Mouse (Mus musculus) MEL (cell line): ENCODE data around the gene I0C0044D17Rik. TPM values are rescaled to one million over a fixed set of nuclear protein-coding genes. Genes with fewer than 3 reads are reported as not detected.

Experiments used
- DNase-seq: peaks from one replicate; pipeline ENCODE4 v3.0.0; 2011; ENCODE audit warnings: low read depth, low spot score
- H3K27ac ChIP-seq: 2 replicates; pipeline ENCODE4 v1.5.1; 2012; ENCODE audit warnings: low read depth, mild to moderate bottlenecking, control low read depth, low read length, moderate library complexity; ENCODE audit not compliant: control insufficient read depth
- H3K27me3 ChIP-seq, 2 experiments: fragments of 150-350 bp in 1 of 2; sonication (generic) in 1 of 2; 2 replicates each; pipeline ENCODE4 v1.6.1; 2012; ENCODE audit warnings: low read length in 2 of 2, mild to moderate bottlenecking in 2 of 2, improper control_type of control experiment in 1 of 2, moderate library complexity in 1 of 2; ENCODE audit not compliant: insufficient read depth in 2 of 2, control insufficient read depth in 1 of 2
- H3K36me3 ChIP-seq, 2 experiments: 2 replicates each; pipeline ENCODE4 v1.6.1; 2012 to 2014; ENCODE audit warnings: low read length in 2 of 2, improper control_type of control experiment in 1 of 2, inconsistent platforms in 1 of 2, mild to moderate bottlenecking in 1 of 2; ENCODE audit not compliant: insufficient read depth in 2 of 2, control insufficient read depth in 1 of 2
- H3K4me1 ChIP-seq, 2 experiments: fragments of 150-350 bp in 1 of 2; sonication (generic) in 1 of 2; 2 replicates each; pipeline ENCODE4 v1.6.1; 2012; ENCODE audit warnings: low read length in 2 of 2, improper control_type of control experiment in 1 of 2, mild to moderate bottlenecking in 1 of 2; ENCODE audit not compliant: insufficient read depth in 2 of 2, control insufficient read depth in 1 of 2
- H3K4me3 ChIP-seq, 2 experiments: fragments of 150-350 bp in 1 of 2; sonication (generic) in 1 of 2; 2 replicates each; pipeline ENCODE4 v1.5.1; 2012; ENCODE audit warnings: low read depth in 2 of 2, low read length in 2 of 2, mild to moderate bottlenecking in 2 of 2, moderate library complexity in 2 of 2, control low read depth in 1 of 2, improper control_type of control experiment in 1 of 2; ENCODE audit not compliant: control insufficient read depth in 1 of 2, insufficient read depth in 1 of 2
- H3K79me2 ChIP-seq: 2 replicates; pipeline ENCODE4 v1.6.1; 2012; ENCODE audit warnings: mild to moderate bottlenecking, low read length, moderate library complexity; ENCODE audit not compliant: control insufficient read depth, poor library complexity, insufficient read depth
- H3K9ac ChIP-seq: 2 replicates; pipeline ENCODE4 v1.6.1; 2012; ENCODE audit warnings: low read depth, mild to moderate bottlenecking, control low read depth, low read length, moderate library complexity; ENCODE audit not compliant: control insufficient read depth, poor library complexity, severe bottlenecking
- H3K9me3 ChIP-seq: fragments of 150-350 bp; sonication (generic); replicated peaks from 2 replicates; pipeline ENCODE4 v1.6.1; 2012; ENCODE audit warnings: mild to moderate bottlenecking, low read length, improper control_type of control experiment, moderate library complexity; ENCODE audit not compliant: insufficient read depth
- CHD1 ChIP-seq: IDR thresholded peaks from 2 replicates; pipeline ENCODE4 v1.6.1; 2012; ENCODE audit warnings: low read depth, mild to moderate bottlenecking, inconsistent platforms, low read length, improper control_type of control experiment
- CHD2 ChIP-seq: IDR thresholded peaks from 2 replicates; pipeline ENCODE4 v1.6.1; 2011; ENCODE audit warnings: low read length, improper control_type of control experiment
- ETS1 ChIP-seq: IDR thresholded peaks from 2 replicates; pipeline ENCODE4 v1.6.1; 2012; ENCODE audit warnings: low read depth, mild to moderate bottlenecking, inconsistent platforms, low read length, improper control_type of control experiment, moderate library complexity
- GABPA ChIP-seq: IDR thresholded peaks from 2 replicates; pipeline ENCODE4 v1.6.1; 2012; ENCODE audit warnings: low read depth, mild to moderate bottlenecking, inconsistent platforms, low read length, improper control_type of control experiment, moderate library complexity
- GATA1 ChIP-seq: IDR thresholded peaks from 2 replicates; pipeline ENCODE4 v1.6.1; 2011; ENCODE audit warnings: low read depth, low read length, improper control_type of control experiment
- JUND ChIP-seq: IDR thresholded peaks from 2 replicates; pipeline ENCODE4 v1.6.1; 2011; ENCODE audit warnings: low read depth, mild to moderate bottlenecking, improper control_type of control experiment, low read length
- KAT2A ChIP-seq: conservative IDR thresholded peaks from 2 replicates; pipeline ENCODE4 v1.6.1; 2012; ENCODE audit warnings: low read depth, low read length, improper control_type of control experiment, inconsistent platforms
- MAX ChIP-seq: IDR thresholded peaks from 2 replicates; pipeline ENCODE4 v1.6.1; 2011; ENCODE audit warnings: low read length, improper control_type of control experiment
- MAZ ChIP-seq: IDR thresholded peaks from 2 replicates; pipeline ENCODE4 v1.6.1; 2012; ENCODE audit warnings: low read depth, mild to moderate bottlenecking, inconsistent platforms, low read length, improper control_type of control experiment
- MEF2A ChIP-seq: IDR thresholded peaks from 2 replicates; pipeline ENCODE4 v1.6.1; 2014; ENCODE audit warnings: low read depth, mild to moderate bottlenecking, inconsistent platforms, low read length, improper control_type of control experiment; ENCODE audit not compliant: poor library complexity, insufficient replicate concordance, severe bottlenecking; ENCODE audit errors: extremely low read depth
- MYB ChIP-seq: IDR thresholded peaks from 2 replicates; pipeline ENCODE4 v1.6.1; 2011; ENCODE audit warnings: mild to moderate bottlenecking, low read depth, low read length, improper control_type of control experiment
- MYC ChIP-seq: IDR thresholded peaks from 2 replicates; pipeline ENCODE4 v1.6.1; 2011; ENCODE audit warnings: low read depth, mild to moderate bottlenecking, low read length, improper control_type of control experiment, moderate library complexity
- POLR2A ChIP-seq, 2 experiments: IDR thresholded peaks; 2 replicates each; pipeline ENCODE4 v1.6.1; 2011 to 2012; ENCODE audit warnings: low read length in 2 of 2, mild to moderate bottlenecking in 2 of 2, control low read depth in 1 of 2, improper control_type of control experiment in 1 of 2, low read depth in 1 of 2, moderate library complexity in 1 of 2; ENCODE audit not compliant: control insufficient read depth in 1 of 2, insufficient read depth in 1 of 2, poor library complexity in 1 of 2
- RAD21 ChIP-seq: IDR thresholded peaks from 2 replicates; pipeline ENCODE4 v1.6.1; 2011; ENCODE audit warnings: mild to moderate bottlenecking, low read depth, low read length, improper control_type of control experiment
- RCOR1 ChIP-seq: IDR thresholded peaks from 2 replicates; pipeline ENCODE4 v1.6.1; 2012; ENCODE audit warnings: low read depth, mild to moderate bottlenecking, inconsistent platforms, low read length, improper control_type of control experiment
- SIN3A ChIP-seq: IDR thresholded peaks from 2 replicates; pipeline ENCODE4 v1.6.1; 2012; ENCODE audit warnings: low read length, improper control_type of control experiment, inconsistent platforms
- SMC3 ChIP-seq: IDR thresholded peaks from 2 replicates; pipeline ENCODE4 v1.6.1; 2011; ENCODE audit warnings: low read depth, low read length, improper control_type of control experiment
- ZKSCAN1 ChIP-seq: IDR thresholded peaks from 2 replicates; pipeline ENCODE4 v1.6.1; 2012; ENCODE audit warnings: low read depth, mild to moderate bottlenecking, inconsistent platforms, low read length, improper control_type of control experiment, moderate library complexity
- ZMIZ1 ChIP-seq: IDR thresholded peaks from 2 replicates; pipeline ENCODE4 v1.6.1; 2012; ENCODE audit warnings: low read depth, mild to moderate bottlenecking, inconsistent platforms, low read length, improper control_type of control experiment, moderate library complexity
- polyA plus RNA-seq, 2 experiments: library from polyadenylated mRNA; stranded (reverse) in 1 of 2; unstranded in 1 of 2; fragments of >175 nt in 1 of 2; fragments of >200 nt in 1 of 2; gene quantifications; 2 replicates each; pipeline versions ENCODE4 v1.2.1 to v1.2.4; 2012; ENCODE audit warnings: low replicate concordance in 2 of 2, low read depth in 1 of 2; ENCODE audit not compliant: insufficient read length in 2 of 2, insufficient read depth in 1 of 2, missing spikeins in 1 of 2
- total RNA-seq: library from RNA; depleted of rRNA; stranded (reverse); fragments of 300-350 nt; gene quantifications from 2 replicates; pipeline ENCODE4 v1.2.3, GENCODE M21; 2012

The I0C0044D17Rik gene
- total and polyA plus RNA-seq, 3 experiments, result not detected

GRCm38 (mm10) chr4:98793486-98793885 lies 30.2 kb downstream of the I0C0044D17Rik start:
- no peak overlapping the region for H3K9ac ChIP-seq
- H3K27me3 ChIP-seq, result no peaks in the 10 kb centered on the region
- no peaks in the 10 kb centered on the region for H3K9me3 ChIP-seq
- no peak for DNase-seq
- no peak overlapping the region for H3K27ac ChIP-seq
- TF ChIP-seq MYC, result no peak
- TF ChIP-seq CHD1, result no peak
- TF ChIP-seq POLR2A (IDR thresholded peaks at IDR 0.05; ENCODE audit: control insufficient read depth in 1 of 2, insufficient read depth in 1 of 2, low read depth in 1 of 2, low read length in 2 of 2, poor library complexity in 1 of 2), result no peak
- no peak for TF ChIP-seq ZMIZ1
- no peak for TF ChIP-seq SIN3A
- no peak for TF ChIP-seq GATA1
- no peak for TF ChIP-seq KAT2A
- no peak for TF ChIP-seq MAZ
- TF ChIP-seq SMC3, result no peak
- no peak for TF ChIP-seq GABPA
- TF ChIP-seq, all 39 proteins: peak for 0
- no peaks in the 10 kb centered on the region for H3K79me2 ChIP-seq
- H3K4me1 ChIP-seq, result no peaks in the 10 kb centered on the region
- H3K4me3 ChIP-seq, result no peak overlapping the region
- H3K36me3 ChIP-seq, result no peaks in the 10 kb centered on the region

- H3K4me3 ChIP-seq, result no peak overlapping the region
- TF ChIP-seq RAD21, result no peak
- no peak for DNase-seq
- H3K27ac ChIP-seq, result no peak overlapping the region
- H3K79me2 ChIP-seq, result no peaks in the 10 kb centered on the region
- H3K9me3 ChIP-seq, result no peaks in the 10 kb centered on the region
- no peaks in the 10 kb centered on the region for H3K36me3 ChIP-seq
- H3K4me1 ChIP-seq, result no peaks in the 10 kb centered on the region
- H3K27me3 ChIP-seq, result no peaks in the 10 kb centered on the region
- H3K9ac ChIP-seq, result no peak overlapping the region
These were observed 32.9 kb downstream of the I0C0044D17Rik start for GRCm38 (mm10) chr4:98790721-98791120.

- Histone ChIP-seq H3K9ac (no peak overlapping the region), H3K4me3 (no peak overlapping the region), H3K36me3 (no peaks in the 10 kb centered on the region), H3K79me2 (no peaks in the 10 kb centered on the region), H3K9me3 (no peaks in the 10 kb centered on the region), H3K27ac (no peak overlapping the region), H3K4me1 (no peaks in the 10 kb centered on the region), H3K27me3 (no peaks in the 10 kb centered on the region)
- no peak for TF ChIP-seq JUND
- TF ChIP-seq ETS1, result no peak
- TF ChIP-seq RCOR1, result no peak
- no peak for TF ChIP-seq ZKSCAN1
- TF ChIP-seq MAX, result no peak
- TF ChIP-seq SIN3A, result no peak
- no peak for TF ChIP-seq CHD2
- no peak for TF ChIP-seq SMC3
- TF ChIP-seq MYB, result no peak
- TF ChIP-seq MEF2A, result no peak
- DNase-seq, result no peak
These were observed 33.8 kb downstream of the I0C0044D17Rik start for GRCm38 (mm10) chr4:98789861-98790311.
